Mouse (Mus musculus): ENCODE data around the gene Adamts4.
"Not testable (repeated sequence)": the region's sequence is repeated elsewhere in the genome, so short reads cannot be mapped to it uniquely, and the experiment has no call there.

Gene Adamts4

DNA sequence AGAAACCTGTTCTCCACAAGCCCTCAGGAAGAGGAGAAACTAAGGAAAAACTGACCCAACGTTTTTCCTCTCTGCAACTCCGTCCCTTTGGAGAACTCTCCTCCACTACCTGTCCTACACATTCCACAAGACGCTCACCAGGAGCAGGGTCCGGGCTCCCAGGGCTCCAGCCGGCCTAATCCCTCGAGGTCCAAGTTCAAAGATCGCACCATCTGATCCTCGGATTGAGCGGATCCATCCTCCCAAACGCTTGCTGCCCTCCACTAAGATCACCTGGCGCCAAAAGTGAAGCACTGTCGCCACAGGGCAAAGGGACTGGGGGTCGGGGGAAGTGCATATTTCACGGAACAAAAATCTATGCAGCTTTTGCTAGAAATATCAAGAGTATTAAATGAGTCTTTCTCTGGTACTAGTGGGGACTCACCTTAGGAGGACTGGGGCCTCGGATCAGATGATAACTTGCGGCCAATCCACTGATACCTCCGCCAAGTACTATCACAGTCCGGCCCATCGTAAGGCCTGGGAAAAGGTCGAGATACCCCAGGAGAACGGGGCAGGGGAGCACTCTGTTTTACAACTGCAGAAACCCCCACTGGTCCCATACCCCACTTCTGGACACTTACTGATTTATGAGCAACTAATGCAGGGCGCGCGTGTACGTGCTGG lies 30.2 kb downstream of the Adamts4 start:
- DNase-seq = peak; percentile 14 to 48

DNA sequence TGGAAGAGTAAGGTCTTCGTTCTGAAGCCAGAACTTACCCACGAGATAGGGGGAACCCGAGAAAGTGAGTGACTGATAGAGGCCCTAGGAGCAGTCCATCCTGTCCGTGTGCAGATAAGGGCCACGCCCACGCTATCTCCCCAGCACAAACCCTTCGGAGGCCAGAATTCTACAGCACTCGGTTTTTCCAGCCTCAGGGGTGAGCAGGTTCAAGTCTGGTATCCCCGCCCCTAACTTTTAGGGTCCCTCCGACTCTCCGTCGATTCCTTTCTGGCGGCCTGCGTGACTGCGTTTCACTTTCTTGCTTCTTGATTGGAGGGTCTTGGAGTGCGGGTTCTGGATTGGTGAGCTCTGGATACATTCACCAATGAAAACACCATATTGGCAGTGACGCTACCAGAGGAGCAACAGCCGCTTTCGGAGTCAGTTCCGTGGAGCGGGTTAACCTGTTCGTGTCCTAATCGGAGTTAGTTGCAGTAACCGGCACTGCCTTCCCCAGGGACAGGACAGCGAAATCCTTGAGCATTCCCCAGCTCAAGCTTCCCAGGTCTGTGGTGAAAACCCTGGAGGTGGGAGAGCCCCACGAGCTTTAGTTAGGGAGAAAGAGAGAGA lies 30.8 kb downstream of the Adamts4 start, which contains the start of gene Ppox:
TSS of gene Ppox (minus strand) at position 271 of the 612 bp plus-strand sequence.
- peak; percentile 93 for DNase-seq

- DNase-seq = peak; percentile 86 to 87
Observed at GRCm38 (mm10) chr1:171281528-171281923, 31.3 kb downstream of the Adamts4 start.

DNA sequence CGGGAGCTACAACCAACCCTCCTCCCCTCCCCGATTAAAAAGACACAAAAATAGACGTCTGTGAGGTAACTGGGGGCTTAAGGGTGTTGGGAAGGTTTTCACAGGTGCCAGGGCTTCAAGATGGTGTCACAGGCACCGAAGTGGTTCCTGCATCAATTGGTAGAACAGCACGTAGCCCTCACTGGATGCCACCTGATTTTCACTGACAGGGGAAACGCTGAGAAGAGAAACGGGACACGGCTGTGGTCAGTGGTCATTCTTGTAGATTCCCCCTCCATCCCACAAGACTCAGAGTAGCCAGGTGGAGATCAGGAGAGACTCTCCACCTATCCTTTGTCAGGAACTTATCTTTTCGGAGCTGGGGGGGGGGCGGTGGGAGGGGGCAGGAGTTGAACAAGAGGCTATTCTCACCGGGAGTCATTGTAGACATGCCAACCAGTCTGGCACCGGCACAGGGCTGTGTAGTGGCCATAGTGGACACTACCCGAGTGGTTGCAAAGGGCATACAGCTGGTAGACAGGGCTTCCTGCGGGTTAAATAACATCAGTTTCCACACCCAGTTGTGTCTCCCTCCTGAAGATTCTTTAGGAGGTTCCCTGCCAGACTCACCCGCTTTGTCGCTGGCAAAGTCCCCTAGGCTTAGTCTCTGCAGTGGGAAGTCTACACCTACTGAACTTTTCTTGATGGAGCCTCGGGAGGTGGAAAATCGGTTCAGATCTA lies 32.0 kb downstream of the Adamts4 start:
- DNase-seq = peak; percentile 25 to 32

DNA sequence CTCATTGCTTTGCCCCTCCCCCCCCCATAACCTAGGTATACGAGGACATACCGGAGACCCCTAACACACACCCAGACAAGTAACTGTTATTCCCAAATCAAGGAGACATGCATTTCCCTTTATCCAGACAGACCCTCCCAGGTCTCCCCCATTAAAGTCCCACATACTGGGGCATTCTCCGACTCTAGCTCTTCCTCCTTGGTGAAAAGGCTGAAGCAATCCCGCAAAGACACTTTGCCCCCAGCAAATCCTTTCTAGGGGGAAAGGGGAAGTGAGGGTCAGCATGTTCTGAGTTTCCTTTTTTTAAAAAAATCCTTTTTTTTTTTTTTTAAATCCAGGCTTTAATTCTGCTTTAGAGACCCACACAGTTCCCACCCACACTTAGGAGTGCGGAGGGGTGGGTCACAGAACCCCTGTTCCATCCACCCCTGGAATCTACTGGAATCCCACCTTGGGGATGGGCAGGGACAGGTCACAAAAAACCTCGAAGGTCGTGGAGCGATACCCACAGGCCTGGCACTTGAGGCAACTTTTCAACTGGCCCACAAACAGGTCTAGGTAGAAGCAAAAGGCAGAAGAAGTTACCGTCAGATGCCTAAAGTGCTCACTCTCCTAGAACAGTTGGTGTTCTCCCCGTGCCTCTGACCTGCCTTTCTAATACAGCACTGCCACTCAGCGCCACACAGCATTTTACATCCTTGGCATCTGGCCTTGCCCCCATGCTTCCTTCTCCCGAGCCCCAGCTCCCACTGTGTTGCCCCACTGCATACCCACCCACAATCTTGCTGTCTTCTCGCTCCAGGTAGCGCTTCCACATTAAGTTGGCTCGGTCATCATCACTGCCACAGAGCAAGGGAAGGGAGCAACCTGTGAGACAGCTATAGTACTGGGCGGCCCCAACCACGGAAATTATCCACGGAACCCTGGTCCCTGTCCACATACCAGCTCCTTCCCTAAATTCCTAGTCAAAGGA lies 33.3 kb downstream of the Adamts4 start:
- peak in 1 of 2 experiments; percentile 12 for DNase-seq

DNA sequence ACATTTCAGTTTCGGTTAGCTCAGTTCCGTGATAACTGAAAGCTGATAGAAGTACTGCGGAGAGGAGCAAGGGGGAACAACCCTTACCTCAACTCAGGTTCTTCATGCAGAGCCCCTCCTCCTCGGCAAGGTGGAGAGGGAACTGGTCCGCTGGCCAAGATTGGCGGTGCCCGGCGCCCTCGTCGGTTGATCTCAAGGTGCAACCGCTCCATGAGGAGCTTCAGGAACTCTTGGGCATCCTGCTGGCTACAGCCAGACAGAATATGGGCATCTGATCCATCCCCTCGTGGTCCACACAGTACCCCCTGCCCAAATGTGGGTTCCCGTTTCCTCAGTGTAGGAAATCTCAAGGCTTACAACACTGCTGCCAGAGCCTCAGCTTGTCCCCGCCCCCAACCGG lies 34.3 kb downstream of the Adamts4 start:
- DNase-seq = peak in 1 of 2 experiments; percentile 6

DNA sequence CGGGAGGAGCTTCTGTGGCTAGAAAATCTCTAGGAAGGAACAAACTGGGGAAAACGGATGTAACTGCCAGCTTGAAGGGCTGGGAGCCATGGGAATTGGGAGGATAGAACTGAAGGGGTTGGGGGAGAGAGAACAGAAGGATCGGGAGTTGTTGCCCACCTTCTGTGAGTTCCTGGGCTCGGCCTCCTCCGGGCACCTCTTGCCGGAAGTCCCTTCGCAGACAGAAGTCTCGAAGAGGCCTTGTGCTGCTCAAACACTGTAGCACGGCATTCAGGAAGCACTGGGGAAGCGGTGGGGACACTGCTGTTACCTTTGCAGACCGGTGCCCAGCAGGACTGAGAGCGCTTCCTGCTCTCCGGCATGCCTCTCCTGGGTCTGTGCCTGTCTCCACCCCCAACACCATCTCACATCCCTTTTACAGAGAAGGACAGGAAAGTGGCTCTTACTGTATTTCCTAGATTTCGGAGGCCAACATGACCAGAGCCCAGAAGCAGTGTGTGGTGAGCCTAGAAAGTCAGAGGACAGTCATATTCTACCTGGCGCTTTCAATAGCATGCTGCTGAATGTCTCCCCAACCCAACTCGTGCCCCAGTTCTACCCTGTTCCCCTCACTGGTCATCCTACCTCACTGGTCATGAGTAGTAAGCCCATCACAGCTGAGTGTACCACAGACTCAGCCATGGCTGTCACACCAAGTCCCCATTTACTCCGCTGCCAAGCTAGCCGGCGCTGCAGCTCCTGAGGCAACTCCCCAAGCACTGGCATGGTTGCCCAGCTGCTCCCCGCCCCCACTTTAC lies 35.1 kb downstream of the Adamts4 start:
- DNase-seq = peak; percentile 3 to 5

DNA sequence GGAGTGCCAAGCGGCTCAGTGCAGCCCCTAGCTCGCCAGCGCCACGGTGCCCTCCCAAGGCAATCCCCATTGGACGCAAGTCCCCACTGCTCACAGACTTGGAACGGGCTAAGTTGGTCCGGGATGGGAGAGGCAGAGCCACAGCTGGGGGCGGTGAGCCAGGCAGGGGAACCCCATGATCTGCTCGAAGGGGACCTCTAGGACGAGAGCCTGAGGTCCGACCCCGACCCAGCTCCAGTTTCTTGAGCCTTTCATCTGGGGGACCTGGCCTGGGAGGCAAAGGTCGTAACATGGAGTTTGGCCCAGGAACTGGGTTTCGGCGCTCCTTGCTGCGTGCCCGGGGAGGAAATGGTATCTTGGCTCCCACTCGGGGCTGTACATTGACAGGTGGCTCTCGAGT lies 36.3 kb downstream of the Adamts4 start:
- DNase-seq = peak; percentile 31

DNA sequence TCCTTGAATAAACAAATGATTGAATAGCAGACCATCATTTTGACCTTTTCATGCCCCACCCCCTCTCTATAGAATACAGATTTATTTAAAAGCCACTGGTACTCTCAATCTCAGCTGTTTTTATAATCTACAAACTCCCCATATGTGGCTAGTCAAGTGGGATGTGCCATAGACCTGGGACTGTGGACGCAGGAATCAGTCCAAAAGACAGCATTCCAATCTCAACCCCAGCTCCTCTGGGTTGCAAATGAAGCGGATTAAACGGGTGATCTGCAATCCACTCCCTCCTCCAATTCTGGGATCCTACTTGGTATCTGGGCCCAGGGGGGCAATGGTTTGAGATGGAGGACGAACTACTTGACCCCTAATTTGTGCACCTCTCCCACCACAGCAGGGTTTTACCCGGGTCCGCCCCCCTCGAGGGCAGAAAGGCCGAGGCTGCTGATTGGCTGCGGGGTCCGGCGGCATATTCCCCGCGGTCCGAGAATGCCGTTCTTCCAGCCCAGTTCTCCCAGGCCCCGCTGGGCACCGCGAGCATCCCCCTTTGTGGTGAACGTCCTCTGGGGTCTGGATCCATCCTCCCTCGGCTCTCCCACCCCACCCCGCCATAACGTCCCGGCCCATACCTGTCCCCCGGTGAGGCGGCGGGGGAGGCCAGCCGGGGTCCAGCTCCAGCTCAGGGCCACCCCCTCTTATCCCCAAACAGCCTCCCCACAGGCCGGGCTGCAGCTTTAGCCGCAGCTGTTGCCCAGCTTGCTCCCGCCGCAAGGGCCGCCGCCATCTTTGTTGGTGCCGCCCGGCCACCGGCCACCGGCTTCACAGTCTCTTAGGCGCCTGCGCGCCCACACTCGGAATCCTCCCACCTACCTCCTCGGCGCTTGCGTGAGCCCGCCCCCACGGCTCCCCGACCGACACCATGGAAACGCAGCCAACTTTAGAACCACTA lies 37.2 kb downstream of the Adamts4 start, which contains the start of gene Usp21:
TSS of gene Usp21 (minus strand) at position 856 of the 946 bp plus-strand sequence.
- DNase-seq = peak; percentile 96 to 98

DNA sequence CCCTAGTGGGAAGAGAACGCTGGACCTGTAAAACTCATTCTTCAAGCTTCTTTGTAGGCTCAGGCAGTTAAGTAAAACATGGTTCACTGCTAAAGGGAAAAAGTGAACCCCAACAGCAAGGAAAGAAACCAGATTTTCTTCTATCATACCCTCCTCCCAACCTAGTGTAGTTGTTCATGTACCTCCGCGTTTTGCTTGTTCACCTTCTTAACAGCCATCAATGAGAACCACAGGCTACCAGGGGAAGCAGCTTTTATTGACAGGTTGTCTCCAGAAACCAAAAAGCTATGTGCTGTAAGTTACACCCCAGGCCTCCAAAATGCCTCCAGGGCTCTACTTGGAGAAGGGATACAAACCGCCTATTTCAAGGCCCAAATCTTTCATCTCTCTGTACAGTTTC lies 38.1 kb downstream of the Adamts4 start:
- no peak for DNase-seq

DNA sequence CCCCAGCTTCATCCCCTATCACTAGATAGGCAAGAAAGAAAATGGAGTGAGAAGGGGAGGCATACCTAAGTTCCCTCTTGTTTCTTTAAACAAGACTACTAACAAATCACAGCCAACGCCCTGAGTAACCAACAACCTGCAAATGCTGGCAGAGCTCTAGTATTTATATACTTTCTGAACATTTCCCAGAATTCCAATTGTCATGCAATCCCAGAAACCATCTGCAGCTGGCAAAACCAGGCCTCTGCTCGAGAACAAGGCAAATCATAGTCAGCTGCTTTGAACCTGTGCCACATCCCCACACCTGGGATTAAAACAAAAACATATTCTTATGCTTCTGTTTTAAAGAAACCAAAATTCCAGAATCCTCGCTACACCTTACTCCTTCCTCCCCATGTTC lies 43.1 kb downstream of the Adamts4 start:
- DNase-seq = no peak

DNA sequence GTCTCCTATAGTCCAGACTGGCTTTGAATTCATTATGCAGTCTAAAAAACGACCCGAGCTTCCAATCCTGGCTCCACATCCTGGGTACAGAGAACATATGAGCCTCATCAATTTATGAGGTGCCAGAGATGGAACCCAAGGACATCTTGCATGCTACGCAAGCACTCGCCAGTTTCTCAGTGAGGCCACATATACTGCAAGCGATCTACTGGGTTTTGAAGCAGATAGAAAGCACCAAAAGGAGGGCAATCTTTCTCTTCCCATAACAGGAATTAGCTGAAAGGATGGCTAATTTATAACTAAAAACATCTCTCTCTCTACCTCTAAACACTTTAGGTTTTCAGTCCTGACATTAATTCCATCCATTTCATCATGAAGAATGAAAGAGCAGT lies 43.7 kb downstream of the Adamts4 start:
- DNase-seq = no peak

DNA sequence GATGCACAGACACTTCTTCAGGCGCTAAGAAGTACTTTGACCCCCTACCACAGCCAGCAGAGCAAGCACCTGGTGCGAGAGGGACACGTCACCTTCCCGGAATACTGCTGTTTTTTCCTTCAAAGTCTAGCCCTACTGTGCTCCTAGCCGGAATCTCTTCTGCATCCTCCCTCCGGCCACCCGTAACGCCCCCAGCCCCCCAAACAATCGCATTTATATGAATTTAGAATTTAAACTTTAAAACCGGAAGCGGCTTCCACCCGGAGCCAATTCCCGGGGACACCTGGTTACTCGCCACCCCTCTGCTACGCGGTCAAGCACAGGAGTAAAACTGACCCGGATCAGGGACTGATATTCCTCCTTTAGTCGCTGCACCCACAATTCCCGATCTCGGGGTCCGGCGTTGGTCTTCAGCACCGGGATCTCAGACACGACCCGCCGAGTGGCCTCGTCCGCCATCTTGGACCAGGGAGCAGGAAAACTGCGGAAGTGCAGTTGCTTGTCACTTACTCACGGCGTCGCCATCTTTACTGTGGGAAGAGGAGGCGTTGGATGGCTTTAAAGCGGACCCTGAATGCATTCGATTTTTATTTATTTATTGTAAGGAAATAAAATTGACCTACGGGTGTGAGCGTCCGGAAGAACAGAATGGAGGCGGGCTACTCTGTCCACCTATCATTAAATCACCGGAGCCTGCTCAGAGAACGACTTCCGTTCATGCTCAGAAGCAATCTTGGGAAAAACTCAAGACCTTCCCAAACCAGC lies 44.3 kb downstream of the Adamts4 start, which contains the start of gene Ufc1:
TSS of gene Ufc1 (minus strand) at position 727 of the 765 bp plus-strand sequence.
- peak; percentile 87 to 89 for DNase-seq

GRCm38 (mm10) chr1:171295063-171295402 lies 44.8 kb downstream of the Adamts4 start:
- no peak for DNase-seq

DNA sequence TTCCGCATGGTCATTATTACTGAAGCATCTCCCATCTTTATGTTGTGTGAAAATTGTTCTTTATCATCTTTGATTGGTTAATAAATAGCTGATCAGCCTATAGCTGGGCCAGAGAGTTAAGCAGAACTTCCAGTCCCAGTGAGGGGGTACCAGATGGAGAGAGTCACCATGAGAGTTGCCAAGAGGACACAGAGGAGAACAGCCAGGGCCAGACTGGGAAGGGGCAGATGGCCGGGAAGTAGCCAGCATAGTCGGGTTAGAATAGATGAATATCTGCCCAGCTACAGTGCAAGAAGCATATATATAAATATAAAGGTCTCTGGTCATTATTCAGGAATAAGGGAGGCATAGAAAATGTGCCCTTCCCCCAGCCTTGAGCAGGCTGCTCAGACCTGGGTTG lies 48.0 kb downstream of the Adamts4 start:
- peak in 1 of 2 experiments; percentile 53 for DNase-seq

GRCm38 (mm10) chr1:171306157-171306556 lies 55.9 kb downstream of the Adamts4 start:
- DNase-seq = not testable (repeated sequence)

GRCm38 (mm10) chr1:171309321-171309720 lies 59.1 kb downstream of the Adamts4 start:
- no peak for DNase-seq
